ENCODE assay signal across 20 mouse cellular contexts in genomic region chr16:8752334-8752733, GRCm38 (mm10). TPM values are rescaled to one million over a fixed set of nuclear protein-coding genes. Genes with fewer than 3 reads are reported as not detected.
DNase-seq lines count a peak whose midpoint lies in the region; ATAC-seq and TF ChIP-seq lines count a peak whose summit lies in the region.
"Had no signal": no experiment of that assay in that cellular context is flagged by ENCODE, and none has a peak within 500 bp of the region (broad histone marks: within the 10 kb centered on the region; RNA-seq: fewer than 3 reads in every experiment).

No protein-coding gene starts in this region.

- H3K27me3 ChIP-seq in heart, embryonic 11.5 days (ENCODE audit: control insufficient read depth, insufficient read depth, low read length): no peaks in the 10 kb centered on the region
- no peaks in the 10 kb centered on the region for H3K27me3 ChIP-seq in liver, postnatal 0 days (ENCODE audit: insufficient read depth, low read length)
- H3K27me3 ChIP-seq in hindbrain, embryonic 12.5 days: no peaks in the 10 kb centered on the region
- H3K27me3 ChIP-seq: forebrain, embryonic 15.5 days; heart, embryonic 13.5 days; hindbrain, embryonic 15.5 days had no signal

- H3K9ac ChIP-seq in heart, embryonic 11.5 days (ENCODE audit: low read depth, low read length): no peak overlapping the region
- H3K9ac ChIP-seq in liver, postnatal 0 days (replicated peaks): no peak overlapping the region
- H3K9ac ChIP-seq in hindbrain, embryonic 12.5 days: no peak overlapping the region
- H3K9ac ChIP-seq: forebrain, embryonic 15.5 days; heart, embryonic 13.5 days; hindbrain, embryonic 15.5 days had no signal

- 0 out of 2 replicates have a peak, but pooled peaks have one; percentile 1 for TF ChIP-seq CTCF in liver, postnatal 0 days (IDR thresholded peaks at IDR 0.05; ENCODE audit: low read depth)

- no peak overlapping the region for H3K4me2 ChIP-seq in heart, embryonic 11.5 days
- H3K4me2 ChIP-seq in liver, postnatal 0 days (ENCODE audit: low read depth, low read length): peak overlapping the region; percentile 54
- H3K4me2 ChIP-seq in hindbrain, embryonic 12.5 days (replicated peaks): no peak overlapping the region
- H3K4me2 ChIP-seq: forebrain, embryonic 15.5 days; heart, embryonic 13.5 days; hindbrain, embryonic 15.5 days had no signal

- no peak for DNase-seq in heart, postnatal 4 days
- DNase-seq in MEL-GATA-1-ER (ENCODE audit: extremely low read depth, low read depth) (peak; percentile 68), liver (peak; percentile 75)
- no peak for DNase-seq in liver, postnatal 0 days
- DNase-seq in lung, postnatal 14 days: no peak
- DNase-seq in urinary bladder, postnatal 25 days (ENCODE audit: low spot score): no peak
- DNase-seq: adrenal gland, postnatal 25 days; cerebellum, adult 9-10 months; kidney, adult 18-20 months; kidney, postnatal 14 days; left cerebral cortex, postnatal 4 days; lung, postnatal 10 days; thymus, postnatal 36 days had no signal

- no peak overlapping the region for H3K4me3 ChIP-seq in heart, embryonic 11.5 days (ENCODE audit: low read depth, low read length)
- H3K4me3 ChIP-seq in liver, postnatal 0 days (ENCODE audit: low read depth, low read length): no peak overlapping the region
- no peak overlapping the region for H3K4me3 ChIP-seq in hindbrain, embryonic 12.5 days
- H3K4me3 ChIP-seq: forebrain, embryonic 15.5 days; heart, embryonic 13.5 days; hindbrain, embryonic 15.5 days; megakaryocyte, embryonic 14.5 days had no signal

- no peaks in the 10 kb centered on the region for H3K9me3 ChIP-seq in heart, embryonic 11.5 days (replicated peaks; ENCODE audit: control insufficient read depth, low read length)
- H3K9me3 ChIP-seq in liver, postnatal 0 days (ENCODE audit: low read length): no peaks in the 10 kb centered on the region
- H3K9me3 ChIP-seq in hindbrain, embryonic 12.5 days (replicated peaks): no peaks in the 10 kb centered on the region
- H3K9me3 ChIP-seq: forebrain, embryonic 15.5 days; heart, embryonic 13.5 days; hindbrain, embryonic 15.5 days; megakaryocyte, embryonic 14.5 days had no signal

- peak; percentile 57; the same call in 1 of the 2 replicates for ATAC-seq in heart, embryonic 11.5 days (replicated peaks; ENCODE audit: insufficient number of reproducible peaks, low FRiP score, low TSS enrichment)
- peak; percentile 79 for ATAC-seq in liver, postnatal 0 days
- no peak for ATAC-seq in hindbrain, embryonic 12.5 days (ENCODE audit: low FRiP score)
- ATAC-seq: forebrain, embryonic 15.5 days; midbrain, embryonic 16.5 days had no signal

- no peaks in the 10 kb centered on the region for H3K36me3 ChIP-seq in heart, embryonic 11.5 days (ENCODE audit: control insufficient read depth, insufficient read depth, low read length)
- H3K36me3 ChIP-seq in liver, postnatal 0 days (replicated peaks; ENCODE audit: insufficient read depth, low read length): no peaks in the 10 kb centered on the region
- H3K36me3 ChIP-seq in hindbrain, embryonic 12.5 days: no peaks in the 10 kb centered on the region
- H3K36me3 ChIP-seq: forebrain, embryonic 15.5 days; heart, embryonic 13.5 days; hindbrain, embryonic 15.5 days had no signal

- WGBS in heart, embryonic 11.5 days (ENCODE audit: insufficient replicate concordance): 61% methylated on average over 2 of the region's 2 CpGs
- WGBS in liver, postnatal 0 days (ENCODE audit: insufficient replicate concordance): 51% methylated on average over 2 of the region's 2 CpGs
- WGBS in hindbrain, embryonic 12.5 days: 94% methylated on average over 2 of the region's 2 CpGs

- peak; percentile 78 for TF ChIP-seq EP300 in liver, postnatal 0 days (IDR thresholded peaks at IDR 0.05; ENCODE audit: low read depth)

- no peak overlapping the region for H3K27ac ChIP-seq in heart, embryonic 11.5 days (ENCODE audit: low read depth, low read length)
- peak overlapping the region; percentile 83 for H3K27ac ChIP-seq in liver, postnatal 0 days (ENCODE audit: low read depth)
- no peak overlapping the region for H3K27ac ChIP-seq in hindbrain, embryonic 12.5 days
- H3K27ac ChIP-seq: forebrain, embryonic 15.5 days; heart, embryonic 13.5 days; hindbrain, embryonic 15.5 days had no signal

- H3K4me1 ChIP-seq in heart, embryonic 11.5 days (ENCODE audit: control insufficient read depth, insufficient read depth, low read length): no peaks in the 10 kb centered on the region
- peaks cover 19% of the 10 kb centered on the region for H3K4me1 ChIP-seq in liver, postnatal 0 days (ENCODE audit: insufficient read depth)
- no peaks in the 10 kb centered on the region for H3K4me1 ChIP-seq in hindbrain, embryonic 12.5 days
- H3K4me1 ChIP-seq: forebrain, embryonic 15.5 days; heart, embryonic 13.5 days; hindbrain, embryonic 15.5 days had no signal

RNA-seq across cellular contexts. Expression of gene Usp7, which starts 39.8 kb away (rescaled TPM):
- polyA plus RNA-seq in heart, embryonic 11.5 days (2014; fragmentation: Nextera tagmentation; extraction: Ambion mirVana): 20.6 and 31.9 TPM in 2 replicates
- total RNA-seq in heart, postnatal 4 days (2021): 10 to 100 TPM; 93.2 to 93.6 TPM
- 15.8 and 17.7 TPM in 2 replicates for polyA plus RNA-seq in liver, postnatal 0 days (2015; fragmentation: Nextera tagmentation; extraction: Ambion mirVana)
- polyA plus RNA-seq in hindbrain, embryonic 12.5 days (2016; fragmentation: Nextera tagmentation; extraction: Ambion mirVana): 32.1 and 34.9 TPM in 2 replicates

Comparison
In these comparisons a context has a peak if more than half of its experiments do, and no peak if none do; other contexts are left out.
1. DNase-seq: peak in MEL-GATA-1-ER (single experiment) and liver (single experiment); none in heart, postnatal 4 days (single experiment), liver, postnatal 0 days (single experiment), lung, postnatal 14 days (single experiment) and urinary bladder, postnatal 25 days (single experiment).